Mouse (Mus musculus) E14TG2a.4 (cell line): ENCODE measurements around the gene Ntrk3.

Source experiments
- CTCF ChIP-seq: conservative IDR thresholded peaks from 2 replicates; pipeline ENCODE4 v1.5.1; 2014; ENCODE audit warnings: low read length
- POU5F1 ChIP-seq: IDR thresholded peaks from 2 replicates; pipeline ENCODE4 v1.6.1; 2014; ENCODE audit warnings: low read length, borderline replicate concordance

DNA sequence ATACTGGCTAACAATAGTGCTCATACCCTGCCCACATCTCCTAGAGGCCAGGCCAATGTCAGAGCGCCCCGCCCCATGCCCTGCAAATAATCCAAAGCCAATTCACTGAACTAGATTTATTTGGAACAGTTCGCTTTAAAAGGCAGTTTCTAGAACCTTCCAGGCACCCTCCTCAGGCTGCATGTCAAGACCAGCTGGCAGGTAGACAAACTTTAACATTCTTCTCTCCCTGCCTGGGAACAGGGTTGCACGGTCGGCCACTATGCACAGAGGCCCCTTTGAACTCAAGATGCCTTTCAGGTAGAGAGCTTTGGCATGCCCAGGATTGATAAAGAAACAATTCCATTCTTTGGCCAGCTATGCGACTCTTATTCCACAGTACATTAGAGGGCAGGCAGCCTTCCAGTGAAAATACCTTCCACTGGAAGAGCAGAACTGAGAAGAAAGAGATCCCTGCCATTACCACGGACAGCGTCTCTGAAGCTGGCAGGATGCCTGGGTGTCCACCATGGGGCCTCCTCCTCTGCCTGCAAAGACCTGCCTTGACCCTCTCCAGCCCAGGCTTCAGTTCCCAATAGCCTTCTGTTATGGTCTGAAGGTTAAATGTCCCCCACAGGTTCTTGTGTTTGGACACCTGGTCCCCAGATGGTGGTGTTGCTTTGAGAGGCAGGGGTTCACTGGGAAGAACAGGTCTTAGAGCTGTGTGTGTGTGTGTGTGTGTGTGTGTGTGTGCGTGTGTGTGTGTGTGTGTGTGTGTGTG lies 298.3 kb downstream of the Ntrk3 start:
- TF ChIP-seq CTCF (no peak), POU5F1 (no peak)
